Mouse (Mus musculus) forebrain, embryonic 16.5 days (tissue): Measurements from ENCODE around the gene Slc2a9. TPM values are rescaled to one million over a fixed set of nuclear protein-coding genes. Genes with fewer than 3 reads are reported as not detected.

ENCODE experiments used
- ATAC-seq: fragments of 200-750 bp; cut with Nextera tagmentation; 2 replicates; pipeline ENCODE4 v1.8.0; 2017; ENCODE audit warnings: mild to moderate bottlenecking, moderate library complexity
- H3K27ac ChIP-seq: fragments of 300-500 bp; sonication (generic); 2 replicates; pipeline ENCODE4 v1.5.1; 2014; ENCODE audit warnings: low read length, control low read depth
- H3K27me3 ChIP-seq: fragments of 300-500 bp; sonication (generic); replicated peaks from 2 replicates; pipeline ENCODE4 v1.6.1; 2014; ENCODE audit warnings: low read length; ENCODE audit not compliant: control insufficient read depth, insufficient read depth
- H3K36me3 ChIP-seq: fragments of 300-500 bp; sonication (generic); 2 replicates; pipeline ENCODE4 v1.6.1; 2014; ENCODE audit not compliant: control insufficient read depth, insufficient read depth
- H3K4me1 ChIP-seq: fragments of 300-500 bp; sonication (generic); replicated peaks from 2 replicates; pipeline ENCODE4 v1.6.1; 2014; ENCODE audit warnings: low read length; ENCODE audit not compliant: control insufficient read depth, insufficient read depth
- H3K4me2 ChIP-seq: fragments of 300-500 bp; sonication (generic); 2 replicates; pipeline ENCODE4 v1.6.1; 2014; ENCODE audit warnings: mild to moderate bottlenecking, low read length, control low read depth
- H3K4me3 ChIP-seq: fragments of 300-500 bp; sonication (generic); replicated peaks from 2 replicates; pipeline ENCODE4 v1.5.1; 2014; ENCODE audit warnings: mild to moderate bottlenecking, low read length, control low read depth
- H3K9ac ChIP-seq: fragments of 300-500 bp; sonication (generic); replicated peaks from 2 replicates; pipeline ENCODE4 v1.6.1; 2014; ENCODE audit warnings: low read depth, low read length, control low read depth
- H3K9me3 ChIP-seq: fragments of 300-500 bp; sonication (generic); 2 replicates; pipeline ENCODE4 v1.6.1; 2016; ENCODE audit warnings: low read length; ENCODE audit not compliant: control insufficient read depth
- WGBS: fragments of 180-500 bp; shearing (Covaris S2); extraction: QIAGEN DNeasy Blood & Tissue Kit; methylation state at CpG from one replicate; pipeline ENCODE4 v1.1.7; 2014; 5-methylcytosine and 5-hydroxymethylcytosine counted together
- polyA plus RNA-seq: library from polyadenylated mRNA; unstranded; fragments of >200 nt; fragmentation: Nextera tagmentation; extraction: Ambion mirVana; gene quantifications from 2 replicates; pipeline ENCODE4 v1.2.1, GENCODE M21; 2015

The Slc2a9 gene
- polyA plus RNA-seq, 1 experiment from 2014 or later, result 0.35 TPM

DNA sequence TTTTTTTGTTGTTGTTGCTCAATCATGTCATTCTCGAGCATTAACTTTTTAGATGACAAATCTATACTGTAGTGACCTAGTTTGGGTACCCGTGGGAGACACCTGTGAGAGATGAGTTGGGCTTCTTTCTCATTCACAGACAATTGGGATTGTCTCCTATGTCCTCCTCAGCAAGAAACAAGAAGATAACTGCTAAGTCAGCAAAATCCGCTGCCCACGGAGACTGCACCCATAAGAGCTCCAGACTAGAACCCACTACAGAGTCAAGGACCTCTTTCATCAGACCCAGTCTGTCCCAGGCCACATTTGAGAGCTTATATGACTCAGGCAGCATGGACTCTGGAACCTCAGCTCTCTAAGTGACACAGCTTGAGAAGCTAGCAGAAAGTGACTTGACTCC, 13.2 kb downstream of the Slc2a9 start:
- no peak overlapping the region for H3K4me2 ChIP-seq
- no peak overlapping the region for H3K9ac ChIP-seq
- H3K9me3 ChIP-seq, result no peaks in the 10 kb centered on the region
- no peak overlapping the region for H3K4me3 ChIP-seq
- no peaks in the 10 kb centered on the region for H3K36me3 ChIP-seq
- no peaks in the 10 kb centered on the region for H3K27me3 ChIP-seq
- no peak overlapping the region for H3K27ac ChIP-seq
- 90% methylated on average over 4 of the region's 4 CpGs for WGBS
- ATAC-seq, result no peak
- no peaks in the 10 kb centered on the region for H3K4me1 ChIP-seq

DNA sequence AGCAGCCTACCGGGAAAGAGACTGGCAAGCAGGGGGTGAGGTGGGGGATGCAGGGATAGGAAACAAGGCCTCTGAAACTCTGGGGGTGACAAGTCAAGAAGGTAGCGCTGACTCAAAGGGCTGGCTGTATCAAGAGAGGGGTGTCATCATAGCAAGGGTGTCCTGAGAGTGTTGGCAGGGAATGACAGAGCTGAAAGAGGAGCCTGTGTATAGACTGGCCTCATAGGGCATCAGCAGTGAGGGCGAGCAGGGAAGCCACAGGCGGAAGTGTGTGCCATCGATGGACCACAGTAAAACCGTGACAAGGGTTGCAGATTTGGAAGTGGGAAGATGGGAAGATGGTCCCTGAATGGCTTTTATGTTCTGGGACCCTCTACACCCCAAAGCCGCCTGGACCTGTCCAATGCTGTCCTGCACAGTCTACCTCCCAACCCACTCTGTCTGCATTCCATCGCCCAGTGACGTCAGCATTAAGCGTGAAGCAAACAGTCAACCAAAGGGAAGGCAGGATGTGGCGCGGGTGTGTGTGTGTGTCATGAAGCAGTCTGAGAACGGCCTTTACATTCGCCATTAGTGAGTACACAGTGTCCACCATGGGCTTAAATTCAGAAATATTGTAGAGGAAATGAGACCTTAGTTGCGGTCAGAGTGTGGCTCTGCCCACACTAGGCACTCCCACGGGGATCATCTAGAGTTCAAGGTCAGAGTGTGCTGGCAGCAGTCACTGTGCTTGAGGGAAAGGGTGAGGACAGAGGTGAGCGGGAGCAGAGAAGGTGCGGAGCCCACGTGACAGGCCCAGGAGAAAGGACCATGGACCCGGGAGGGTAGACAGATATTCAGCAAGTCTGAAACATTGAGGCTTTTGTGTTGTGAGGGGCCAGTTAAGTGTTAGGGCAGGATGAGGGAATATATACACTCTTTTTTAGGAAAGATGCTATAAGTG, 14.0 kb downstream of the Slc2a9 start:
- Histone ChIP-seq H3K36me3 (no peaks in the 10 kb centered on the region), H3K4me2 (no peak overlapping the region), H3K4me1 (no peaks in the 10 kb centered on the region), H3K9ac (no peak overlapping the region), H3K27me3 (no peaks in the 10 kb centered on the region), H3K27ac (no peak overlapping the region), H3K9me3 (no peaks in the 10 kb centered on the region), H3K4me3 (no peak overlapping the region)
- ATAC-seq, result no peak
- whole genome bisulfite sequencing, result 86% methylated on average over 20 of the region's 20 CpGs

DNA sequence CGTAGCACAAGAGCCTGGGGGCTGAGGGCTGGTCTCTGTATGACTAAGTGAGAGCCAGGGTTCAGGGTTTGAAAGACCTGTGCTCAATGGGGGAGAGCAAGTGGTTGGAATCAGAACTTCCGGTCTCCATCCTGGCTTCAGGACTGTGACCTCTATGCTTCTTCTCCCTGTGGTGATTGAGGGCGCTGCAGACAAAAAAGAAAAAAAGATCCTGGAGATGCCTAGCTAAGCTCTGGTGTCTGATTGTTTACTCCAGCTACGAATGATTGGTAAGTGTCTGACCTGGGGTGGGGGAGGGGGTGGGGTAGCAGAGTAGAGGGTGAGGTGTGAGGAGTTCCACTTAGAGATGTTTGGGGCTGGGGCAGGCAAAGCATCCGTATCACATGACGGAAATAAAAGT, 14.9 kb downstream of the Slc2a9 start:
- Histone ChIP-seq H3K4me3 (no peak overlapping the region), H3K27ac (no peak overlapping the region), H3K4me2 (no peak overlapping the region), H3K9me3 (no peaks in the 10 kb centered on the region), H3K36me3 (no peaks in the 10 kb centered on the region), H3K9ac (no peak overlapping the region), H3K27me3 (no peaks in the 10 kb centered on the region), H3K4me1 (no peaks in the 10 kb centered on the region)
- 61% methylated on average over 6 of the region's 6 CpGs for WGBS
- ATAC-seq, result no peak

- Histone ChIP-seq H3K27me3 (no peaks in the 10 kb centered on the region), H3K4me2 (no peak overlapping the region), H3K27ac (no peak overlapping the region), H3K9me3 (no peaks in the 10 kb centered on the region), H3K4me1 (no peaks in the 10 kb centered on the region), H3K9ac (no peak overlapping the region), H3K36me3 (no peaks in the 10 kb centered on the region), H3K4me3 (no peak overlapping the region)
- WGBS, result 88% methylated on average over 4 of the region's 4 CpGs
- ATAC-seq, result no peak
These were observed 15.7 kb downstream of the Slc2a9 start for GRCm38 (mm10) chr5:38487247-38487646.

DNA sequence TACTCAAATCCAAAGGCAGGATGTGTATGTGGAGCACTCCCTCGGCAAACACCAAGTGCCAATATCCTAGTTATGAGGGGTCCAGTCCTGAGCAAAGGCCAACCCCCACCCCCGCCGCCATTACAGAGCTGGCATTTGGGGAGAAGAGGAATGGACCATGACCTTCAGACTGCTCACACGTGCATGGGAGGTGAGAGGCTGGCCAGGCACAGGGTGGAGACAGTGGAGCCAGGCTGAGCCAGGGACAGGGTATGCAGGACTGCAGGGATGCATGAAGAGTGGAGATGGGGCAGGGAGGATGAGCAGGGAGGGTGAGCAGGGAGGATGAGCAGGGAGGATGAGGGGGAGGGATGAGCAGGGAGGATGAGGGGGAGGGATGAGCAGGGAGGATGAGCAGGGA, 17.0 kb downstream of the Slc2a9 start:
- no peak overlapping the region for H3K4me2 ChIP-seq
- no peak overlapping the region for H3K27ac ChIP-seq
- no peak overlapping the region for H3K4me3 ChIP-seq
- no peak for ATAC-seq
- no peaks in the 10 kb centered on the region for H3K4me1 ChIP-seq
- H3K9me3 ChIP-seq, result no peaks in the 10 kb centered on the region
- no peaks in the 10 kb centered on the region for H3K27me3 ChIP-seq
- no peaks in the 10 kb centered on the region for H3K36me3 ChIP-seq
- 83% methylated on average over 4 of the region's 4 CpGs for WGBS
- no peak overlapping the region for H3K9ac ChIP-seq

DNA sequence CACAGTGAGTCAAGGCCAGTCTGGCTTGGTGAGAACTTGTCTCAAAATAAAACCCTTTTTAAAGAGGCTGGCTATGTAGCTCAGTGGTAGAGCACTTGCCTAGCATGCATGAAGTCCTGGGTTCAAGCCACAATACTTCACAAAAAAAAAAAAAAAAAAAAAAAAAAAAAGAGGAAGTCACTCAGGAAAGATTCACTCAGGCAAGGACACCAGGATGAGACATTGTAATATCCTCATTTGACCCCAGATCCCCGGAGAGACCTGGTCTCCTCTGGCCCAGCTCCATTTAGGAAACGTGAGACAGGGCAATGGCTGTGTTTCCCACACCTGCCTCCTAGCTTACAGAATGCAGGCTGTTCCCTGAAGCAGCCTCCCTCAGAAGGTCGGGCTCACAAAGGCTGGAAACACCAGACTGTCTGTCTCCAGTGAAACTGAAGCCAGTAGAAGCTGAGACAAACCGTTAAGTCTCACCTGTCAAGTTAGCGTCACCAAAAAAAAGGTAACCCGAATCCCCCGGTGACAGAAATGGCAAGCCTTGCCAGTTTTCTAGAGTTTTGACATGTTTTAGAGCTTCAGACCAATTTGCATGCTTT, 19.3 kb downstream of the Slc2a9 start:
- Histone ChIP-seq H3K27ac (no peak overlapping the region), H3K36me3 (no peaks in the 10 kb centered on the region), H3K9me3 (no peaks in the 10 kb centered on the region), H3K9ac (no peak overlapping the region), H3K4me1 (peaks cover 13% of the 10 kb centered on the region), H3K4me2 (no peak overlapping the region), H3K27me3 (no peaks in the 10 kb centered on the region), H3K4me3 (no peak overlapping the region)
- WGBS, result 56% methylated on average over 7 of the region's 7 CpGs
- no peak for ATAC-seq

DNA sequence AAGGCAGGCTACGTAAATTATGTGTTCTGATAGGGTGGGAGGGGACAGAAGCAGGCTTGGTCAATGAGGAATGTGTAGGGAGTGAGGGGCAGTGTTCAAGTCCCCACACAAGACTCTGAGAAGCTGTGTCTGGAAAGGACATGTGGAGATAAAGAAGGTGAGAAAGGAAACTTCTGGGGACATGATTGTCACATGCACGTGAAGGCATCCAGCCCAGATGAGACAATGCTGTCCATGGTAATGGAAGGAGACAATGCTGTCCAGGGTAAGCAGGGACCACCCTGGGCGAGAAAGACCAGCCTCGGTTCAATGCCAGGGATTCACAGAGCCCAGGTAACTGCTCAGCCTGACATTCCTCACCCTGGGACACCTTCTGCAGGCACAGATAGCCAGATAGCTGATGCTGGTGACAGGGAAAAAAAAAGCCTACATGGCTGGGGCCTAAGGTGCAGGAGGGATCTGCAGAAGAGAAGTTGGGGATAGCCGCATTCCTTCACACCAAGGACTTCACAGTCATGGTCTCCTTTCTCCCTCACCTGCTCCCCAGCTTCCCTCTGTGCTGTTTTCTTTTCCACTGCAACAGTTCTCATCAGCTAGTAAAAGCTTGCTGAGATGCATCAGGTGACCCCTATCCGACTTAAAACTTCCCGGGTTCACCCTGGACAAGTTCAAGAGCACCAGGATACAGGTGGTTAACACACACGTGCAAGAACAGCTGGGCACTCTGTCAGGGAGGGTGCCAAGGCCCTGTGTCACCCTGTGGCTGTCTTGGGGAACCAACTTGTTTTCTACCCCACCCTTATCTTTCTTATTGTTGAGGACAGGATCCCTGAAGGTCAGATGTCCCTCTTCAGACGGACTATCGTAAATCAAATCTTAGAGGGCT, 21.9 kb downstream of the Slc2a9 start:
- 85% methylated on average over 10 of the region's 10 CpGs for WGBS
- H3K9me3 ChIP-seq, result no peaks in the 10 kb centered on the region
- no peak overlapping the region for H3K9ac ChIP-seq
- H3K4me2 ChIP-seq, result no peak overlapping the region; the same call in 1 of the 2 replicates
- no peak overlapping the region for H3K27ac ChIP-seq
- ATAC-seq, result no peak
- H3K27me3 ChIP-seq, result no peaks in the 10 kb centered on the region
- peaks cover 13% of the 10 kb centered on the region for H3K4me1 ChIP-seq
- no peak overlapping the region for H3K4me3 ChIP-seq
- no peaks in the 10 kb centered on the region for H3K36me3 ChIP-seq

- no peak overlapping the region for H3K27ac ChIP-seq
- no peaks in the 10 kb centered on the region for H3K9me3 ChIP-seq
- ATAC-seq, result peak; percentile 50
- H3K36me3 ChIP-seq, result no peaks in the 10 kb centered on the region
- peaks cover 13% of the 10 kb centered on the region for H3K4me1 ChIP-seq
- peak overlapping the region; percentile 29 for H3K9ac ChIP-seq
- peak overlapping the region; percentile 34 for H3K4me2 ChIP-seq
- no peaks in the 10 kb centered on the region for H3K27me3 ChIP-seq
- 23% methylated on average over 22 of the region's 22 CpGs for WGBS
- peak overlapping the region; percentile 13 for H3K4me3 ChIP-seq
These were observed 22.8 kb downstream of the Slc2a9 start for GRCm38 (mm10) chr5:38479908-38480725.
